ENCODE assay signal across 31 mouse cellular contexts in the genomic region with DNA sequence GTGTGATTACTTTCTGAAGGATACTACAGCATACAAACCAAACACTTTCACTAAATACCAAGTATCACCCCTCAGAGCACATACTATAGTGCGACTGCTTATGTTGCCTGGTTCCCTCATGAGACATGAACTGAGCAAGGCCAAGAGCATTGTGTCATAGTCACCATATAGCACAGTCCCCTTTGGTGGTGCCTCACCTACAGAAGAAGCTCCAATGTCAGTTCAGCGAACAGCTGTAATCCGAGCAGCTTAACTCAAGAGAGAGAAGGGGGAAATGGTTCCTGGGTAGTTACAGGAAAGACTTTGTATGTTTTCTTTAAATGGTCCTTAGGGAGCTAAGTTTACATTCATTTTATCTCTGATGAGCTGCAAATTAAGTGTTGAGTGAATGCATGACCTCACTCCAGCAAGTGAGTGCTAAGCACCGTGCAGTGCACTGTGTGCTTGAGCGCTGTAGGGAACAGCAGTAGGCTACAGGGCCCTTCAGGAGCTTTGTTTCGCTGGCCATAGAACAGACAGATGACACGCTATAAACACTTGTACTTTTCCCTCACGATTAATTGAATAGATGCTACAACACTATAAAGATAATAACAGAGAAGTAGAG. TPM values are rescaled to one million over a fixed set of nuclear protein-coding genes. Genes with fewer than 3 reads are reported as not detected.
A peak's percentile ranks its signal among the peaks of the same experiment; 100 is the strongest.
DNase-seq lines count a peak whose midpoint lies in the region; ATAC-seq and TF ChIP-seq lines count a peak whose summit lies in the region.
"Had no signal": no experiment of that assay in that cellular context is flagged by ENCODE, and none has a peak within 500 bp of the region (broad histone marks: within the 10 kb centered on the region; RNA-seq: fewer than 3 reads in every experiment).

No protein-coding gene starts in this region.

- 22% methylated on average over 8 of the region's 8 CpGs for whole genome bisulfite sequencing in lung, embryonic 14.5 days
- 35% methylated on average over 8 of the region's 8 CpGs for WGBS in lung, postnatal 0 days
- WGBS in small intestine, adult 2 months: 72% methylated on average over 8 of the region's 8 CpGs

- DNase-seq in heart, adult 11 months: peak; percentile 65
- DNase-seq in heart, adult 8-10 months (ENCODE audit: low spot score): no peak
- DNase-seq in lung, embryonic 14.5 days: peak; percentile 88
- no peak for DNase-seq in lung, adult 18-20 months
- peak; percentile 71 for DNase-seq in lung, postnatal 0 days (ENCODE audit: low spot score)
- DNase-seq in lung, postnatal 25 days (ENCODE audit: low spot score): no peak
- DNase-seq in ovary, adult 18-20 months (ENCODE audit: low spot score): no peak
- DNase-seq: adrenal gland, adult 8-10 months; adrenal gland, postnatal 25 days; cerebellum, adult 11-12 months; cerebellum, adult 9-10 months; cerebellum, postnatal 14 days; gastrocnemius, postnatal 10 days; gastrocnemius, postnatal 36 days had no signal

- ATAC-seq in lung, embryonic 14.5 days (ENCODE audit: insufficient read depth): peak; percentile 97
- ATAC-seq in lung, postnatal 0 days: peak; percentile 91
- ATAC-seq: activated CD4-positive, CD25-positive, alpha-beta regulatory T cell, adult 4 months; forebrain, embryonic 13.5 days; forebrain, embryonic 16.5 days had no signal

- no peak for TF ChIP-seq POLR2A in small intestine, adult 2 months (IDR thresholded peaks at IDR 0.05; ENCODE audit: low read depth, low read length)

- H3K4me1 ChIP-seq in lung, embryonic 14.5 days (ENCODE audit: insufficient read depth): no peaks in the 10 kb centered on the region
- H3K4me1 ChIP-seq in lung, postnatal 0 days (ENCODE audit: insufficient read depth, low read depth, low read length): no peaks in the 10 kb centered on the region
- peaks cover 16% of the 10 kb centered on the region; the same call in 1 of the 2 replicates for H3K4me1 ChIP-seq in small intestine, adult 2 months (ENCODE audit: control insufficient read depth, insufficient read depth, insufficient read length, low read length)
- H3K4me1 ChIP-seq: forebrain, embryonic 10.5 days; forebrain, embryonic 13.5 days; hindbrain, embryonic 12.5 days; hindbrain, embryonic 15.5 days had no signal

- no peaks in the 10 kb centered on the region for H3K27me3 ChIP-seq in lung, embryonic 14.5 days (ENCODE audit: insufficient read depth, low read length)
- H3K27me3 ChIP-seq in lung, postnatal 0 days (replicated peaks; ENCODE audit: insufficient read depth, low read length): no peaks in the 10 kb centered on the region
- H3K27me3 ChIP-seq in small intestine, adult 2 months (ENCODE audit: control insufficient read depth, insufficient read depth, low read length): no peaks in the 10 kb centered on the region
- H3K27me3 ChIP-seq: forebrain, embryonic 13.5 days; heart, embryonic 13.5 days; hindbrain, embryonic 12.5 days; hindbrain, embryonic 15.5 days had no signal

- H3K9ac ChIP-seq in lung, embryonic 14.5 days: no peak overlapping the region
- no peak overlapping the region for H3K9ac ChIP-seq in lung, postnatal 0 days (replicated peaks; ENCODE audit: low read depth)
- H3K9ac ChIP-seq: forebrain, embryonic 13.5 days; heart, embryonic 13.5 days; hindbrain, embryonic 12.5 days; hindbrain, embryonic 15.5 days had no signal

- peak; percentile 34; the same call in 1 of the 2 replicates for TF ChIP-seq EP300 in lung, postnatal 0 days (IDR thresholded peaks at IDR 0.05)

- H3K27ac ChIP-seq in lung, embryonic 14.5 days (ENCODE audit: low read depth): no peak overlapping the region
- no peak overlapping the region for H3K27ac ChIP-seq in lung, postnatal 0 days (ENCODE audit: low read length)
- peak overlapping the region; percentile 17; the same call in 1 of the 2 replicates for H3K27ac ChIP-seq in small intestine, adult 2 months (ENCODE audit: insufficient read depth, low read depth, low read length)
- H3K27ac ChIP-seq: forebrain, embryonic 10.5 days; forebrain, embryonic 13.5 days; heart, embryonic 10.5 days; heart, embryonic 13.5 days; hindbrain, embryonic 12.5 days; hindbrain, embryonic 15.5 days had no signal

- H3K9me3 ChIP-seq in lung, embryonic 14.5 days (ENCODE audit: low read depth, low read length): no peaks in the 10 kb centered on the region
- no peaks in the 10 kb centered on the region for H3K9me3 ChIP-seq in lung, postnatal 0 days (ENCODE audit: low read length)
- H3K9me3 ChIP-seq: forebrain, embryonic 10.5 days; forebrain, embryonic 13.5 days; heart, embryonic 10.5 days; heart, embryonic 13.5 days; hindbrain, embryonic 12.5 days; hindbrain, embryonic 15.5 days had no signal

- peaks cover 10% of the 10 kb centered on the region for H3K36me3 ChIP-seq in lung, embryonic 14.5 days (ENCODE audit: insufficient read depth)
- no peaks in the 10 kb centered on the region for H3K36me3 ChIP-seq in lung, postnatal 0 days (ENCODE audit: insufficient read depth, low read length)
- peaks cover 25% of the 10 kb centered on the region for H3K36me3 ChIP-seq in small intestine, adult 2 months (ENCODE audit: control insufficient read depth, insufficient read depth, low read length)

- TF ChIP-seq CTCF in lung, embryonic 14.5 days (IDR thresholded peaks at IDR 0.05; ENCODE audit: low read depth): no peak
- no peak for TF ChIP-seq CTCF in lung, postnatal 0 days (IDR thresholded peaks at IDR 0.05)
- TF ChIP-seq CTCF in small intestine, adult 2 months (IDR thresholded peaks at IDR 0.05; ENCODE audit: extremely low read depth, insufficient read length, insufficient replicate concordance, low read depth, low read length): no peak

- no peak overlapping the region for H3K4me2 ChIP-seq in lung, embryonic 14.5 days
- no peak overlapping the region for H3K4me2 ChIP-seq in lung, postnatal 0 days (replicated peaks; ENCODE audit: low read depth, low read length)
- H3K4me2 ChIP-seq: forebrain, embryonic 13.5 days; heart, embryonic 13.5 days; hindbrain, embryonic 12.5 days; hindbrain, embryonic 15.5 days had no signal

- no peak overlapping the region for H3K4me3 ChIP-seq in lung, embryonic 14.5 days (ENCODE audit: low read depth, low read length)
- no peak overlapping the region for H3K4me3 ChIP-seq in lung, postnatal 0 days (ENCODE audit: low read depth, low read length)
- no peak overlapping the region for H3K4me3 ChIP-seq in small intestine, adult 2 months (ENCODE audit: low read depth, low read length)
- H3K4me3 ChIP-seq: forebrain, embryonic 10.5 days; forebrain, embryonic 13.5 days; heart, embryonic 10.5 days; heart, embryonic 13.5 days; hindbrain, embryonic 12.5 days; hindbrain, embryonic 15.5 days had no signal

RNA-seq across cellular contexts. Expression of a gene that starts 17.4 kb away (rescaled TPM):
- total RNA-seq in heart, adult 8-10 months (2022): 10 to 100 TPM; 41.6 to 49.0 (median 46.5) TPM
- 9.5 and 9.9 TPM in 2 replicates for polyA plus RNA-seq in lung, embryonic 14.5 days (2014; fragmentation: Nextera tagmentation; extraction: Ambion mirVana)
- polyA plus RNA-seq in lung, postnatal 0 days (2015; fragmentation: Nextera tagmentation; extraction: Ambion mirVana): 7.9 and 11.1 TPM in 2 replicates
- 1.3 and 3.5 TPM in 2 replicates for polyA plus RNA-seq in small intestine, adult 2 months (2012; rRNA removed)

RNA-seq across cellular contexts. Expression of a gene that starts 29.0 kb away (rescaled TPM):
- not detected for total RNA-seq in heart, adult 8-10 months (2022)
- polyA plus RNA-seq in lung, embryonic 14.5 days (2014; fragmentation: Nextera tagmentation; extraction: Ambion mirVana): not detected in 2 replicates
- not detected in 2 replicates for polyA plus RNA-seq in lung, postnatal 0 days (2015; fragmentation: Nextera tagmentation; extraction: Ambion mirVana)
- polyA plus RNA-seq in small intestine, adult 2 months (2012; rRNA removed): not detected in 2 replicates
- total RNA-seq: adrenal gland, postnatal 25 days; ES-E14; gastrocnemius, adult 18-20 months; gastrocnemius, postnatal 10 days; gastrocnemius, postnatal 36 days; granulocyte monocyte progenitor cell, adult 5-6 weeks; heart, postnatal 25 days; hematopoietic stem cell, adult 5-6 weeks had no signal
- polyA plus RNA-seq: activated CD4-positive, CD25-positive, alpha-beta regulatory T cell, adult 4 months; brain, embryonic 14.5 days; embryonic facial prominence, embryonic 11.5 days; embryonic facial prominence, embryonic 14.5 days; forebrain, embryonic 10.5 days; forebrain, embryonic 13.5 days; forebrain, embryonic 16.5 days; heart, embryonic 10.5 days; heart, embryonic 13.5 days; hindbrain, embryonic 12.5 days; hindbrain, embryonic 15.5 days had no signal

Comparison
In these comparisons a context has a peak if more than half of its experiments do, and no peak if none do; other contexts are left out.
1. DNase-seq: peak in heart, adult 11 months (single experiment), lung, embryonic 14.5 days (single experiment) and lung, postnatal 0 days (single experiment); none in heart, adult 8-10 months (single experiment), lung, adult 18-20 months (0 of 2), lung, postnatal 25 days (single experiment) and ovary, adult 18-20 months (single experiment).